Mouse (Mus musculus) spleen, embryonic (tissue): Measurements from ENCODE around the gene Arhgap10.

Experiments used
- CTCF ChIA-PET: fragments of 350-600 bp; sonication (Branson Sonifier 250); formaldehyde crosslinking; loops from one replicate; lab custom pipeline; 2022; lab: Charles Lee

Arhgap10 gene

DNA sequence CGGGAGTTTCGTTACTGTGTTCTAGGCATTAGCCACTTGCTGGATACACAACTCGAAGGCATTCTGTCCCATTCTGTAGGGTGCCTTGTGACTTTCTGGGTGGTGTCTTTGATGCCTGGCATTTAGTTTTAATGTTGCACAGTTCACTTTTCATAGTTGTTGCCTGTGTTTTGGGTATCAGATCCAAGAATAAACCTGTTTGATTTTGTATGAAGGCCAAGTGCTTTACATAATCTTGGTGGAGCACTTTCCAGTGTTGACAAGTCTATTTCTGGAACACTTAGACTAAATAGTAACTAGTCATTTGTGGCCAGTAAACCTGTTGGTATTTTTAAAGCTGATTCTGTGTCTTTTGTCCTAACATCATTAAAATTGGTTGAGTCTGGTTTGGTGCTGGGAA lies 285.3 kb downstream of the Arhgap10 start:
- CTCF ChIA-PET = no interaction called here

DNA sequence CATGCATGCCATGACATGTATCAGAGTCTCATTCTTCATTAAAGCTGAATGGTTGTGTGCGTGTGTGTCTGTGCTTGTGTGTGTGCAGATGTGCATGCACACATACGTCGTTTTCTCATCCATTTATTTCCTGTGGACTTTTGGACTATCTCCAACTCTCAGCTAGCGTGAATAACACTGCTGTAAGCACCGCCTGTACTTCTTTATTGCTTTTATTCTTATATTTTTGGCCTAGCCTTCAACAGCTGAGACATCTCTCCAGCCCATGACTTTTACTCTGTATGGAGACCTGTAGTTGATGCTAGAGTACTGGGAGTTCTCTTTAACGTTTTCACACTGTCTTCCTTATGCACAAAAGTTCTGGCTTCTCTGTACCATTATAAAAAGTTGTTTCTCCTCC lies 285.9 kb downstream of the Arhgap10 start:
- CTCF ChIA-PET = no interaction called here

GRCm38 (mm10) chr8:77231211-77231610 lies 286.5 kb downstream of the Arhgap10 start:
- CTCF ChIA-PET = no interaction called here

DNA sequence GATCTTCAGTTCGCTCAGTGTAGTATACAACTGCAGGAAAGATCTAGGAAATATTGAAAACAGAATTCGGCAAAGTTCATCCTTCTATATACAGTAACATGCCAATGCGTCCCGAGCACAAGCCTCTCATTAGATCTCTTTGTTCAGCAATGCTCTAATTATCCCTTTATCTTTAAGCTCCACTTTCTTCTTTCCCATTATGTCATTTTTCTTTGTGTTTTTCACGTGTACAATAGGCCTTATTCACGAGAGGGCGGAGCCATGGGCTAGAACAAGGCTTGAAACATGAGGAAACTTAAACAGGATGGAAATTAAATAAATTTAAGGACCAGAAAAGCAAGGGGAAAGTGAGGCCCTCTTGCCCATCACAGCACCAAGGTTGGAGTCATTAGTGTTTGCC lies 289.1 kb downstream of the Arhgap10 start:
- CTCF ChIA-PET = no interaction called here

DNA sequence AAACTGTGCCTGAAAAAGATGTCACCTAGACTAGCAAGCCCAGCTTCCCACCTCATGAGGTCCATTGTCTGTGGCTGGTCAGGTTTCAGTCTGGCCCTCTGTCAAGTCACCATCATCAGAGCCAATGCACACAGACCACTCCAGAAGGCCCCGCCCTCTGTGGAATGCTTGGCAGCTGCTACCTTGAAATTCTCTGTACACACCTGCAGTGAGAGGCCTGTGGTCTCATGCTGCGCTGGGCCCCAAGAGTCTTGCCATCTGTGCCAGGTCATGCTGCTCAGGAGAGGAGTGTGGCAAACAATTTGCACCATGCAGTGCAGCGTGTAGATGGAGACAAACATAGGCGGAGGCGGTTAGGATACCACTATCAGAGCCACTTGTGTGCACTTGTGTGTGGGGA lies 290.0 kb downstream of the Arhgap10 start:
- CTCF ChIA-PET = no interaction called here

DNA sequence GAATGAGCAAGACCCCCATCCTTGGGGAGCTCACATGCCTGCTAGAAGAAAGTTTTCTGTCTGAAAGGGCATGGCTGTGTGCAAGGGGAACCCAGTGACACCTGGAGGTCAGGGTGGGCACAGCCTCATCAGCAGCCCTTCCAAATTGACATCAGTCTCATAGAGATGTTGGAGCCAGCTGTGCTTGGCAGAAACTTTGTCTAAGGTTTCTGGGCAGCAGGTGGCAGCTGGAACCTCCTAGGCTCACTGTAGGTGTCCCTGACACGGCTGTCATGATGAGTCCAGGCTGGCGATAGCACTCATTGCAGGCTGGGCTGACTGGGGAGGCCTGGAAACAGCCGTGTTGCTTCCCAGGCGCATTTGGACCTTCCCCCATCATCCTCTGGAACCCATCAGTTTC lies 294.6 kb downstream of the Arhgap10 start:
- CTCF ChIA-PET = no interaction called here

- CTCF ChIA-PET = no interaction called here
Measured at GRCm38 (mm10) chr8:77215191-77215590, 302.6 kb downstream of the Arhgap10 start.

DNA sequence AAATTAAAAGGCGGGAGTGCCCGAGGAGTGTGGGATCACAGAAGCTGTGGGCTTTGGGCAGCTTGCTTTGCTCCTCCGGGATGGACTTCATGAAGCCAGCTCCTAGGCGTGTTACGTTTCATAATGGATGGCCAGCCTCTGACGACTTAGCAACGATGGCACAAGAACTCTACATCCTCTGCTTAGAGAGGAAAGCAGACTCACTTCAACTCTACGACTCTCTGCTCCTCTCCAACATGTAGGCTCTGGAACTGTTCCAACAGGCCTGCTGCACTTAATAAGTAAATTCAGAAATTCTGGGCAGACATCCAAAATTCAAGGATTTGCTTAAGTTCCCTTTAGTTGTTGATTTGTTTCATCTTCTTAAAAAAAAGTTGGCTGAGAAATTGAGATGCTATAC lies 303.1 kb downstream of the Arhgap10 start:
- CTCF ChIA-PET = no interaction called here

DNA sequence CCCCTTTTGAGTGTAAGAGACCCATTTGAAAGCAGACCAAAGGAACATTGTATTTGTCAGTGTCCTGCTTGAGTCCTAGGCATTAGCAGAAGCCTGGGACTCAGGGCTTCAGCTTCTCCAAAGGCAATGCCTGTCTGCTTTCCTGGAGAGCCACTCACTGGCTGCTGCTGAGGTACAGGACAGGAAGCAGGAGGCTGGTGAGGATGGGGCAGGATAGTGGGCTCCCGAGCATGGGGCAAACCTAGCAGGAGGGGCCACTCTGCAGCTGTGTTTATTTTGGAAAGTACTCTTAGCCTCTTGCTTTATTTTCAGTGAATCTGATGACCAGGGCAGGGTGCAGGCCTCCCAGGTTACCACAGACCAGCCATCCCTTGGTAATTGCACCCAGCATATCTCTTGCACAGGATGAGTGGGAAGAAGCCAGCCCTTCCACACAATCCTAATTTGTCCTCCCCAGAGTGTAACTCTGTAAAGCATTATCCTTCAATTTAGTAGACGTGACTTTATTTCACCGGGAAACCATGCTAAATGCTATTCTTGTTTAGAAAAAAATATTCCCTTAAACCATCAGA lies 303.8 kb downstream of the Arhgap10 start:
- CTCF ChIA-PET = no interaction called here

- CTCF ChIA-PET = no interaction called here
Measured at GRCm38 (mm10) chr8:77209297-77209696, 308.5 kb downstream of the Arhgap10 start.
